18 mouse cellular contexts compared by ENCODE assay signal in genomic region chr4:63654381-63654780, GRCm38 (mm10). TPM values are rescaled to one million over a fixed set of nuclear protein-coding genes. Genes with fewer than 3 reads are reported as not detected.
A peak's percentile ranks its signal among the peaks of the same experiment; 100 is the strongest.
DNase-seq lines count a peak whose midpoint lies in the region; ATAC-seq lines count a peak whose summit lies in the region.
"Had no signal": no experiment of that assay in that cellular context is flagged by ENCODE, and none has a peak within 500 bp of the region (broad histone marks: within the 10 kb centered on the region; RNA-seq: fewer than 3 reads in every experiment).

No protein-coding gene starts in this region.

- DNase-seq in heart, postnatal 4 days, result peak; percentile 8
- DNase-seq in heart, postnatal 14 days, result no peak
- DNase-seq in midbrain, embryonic 11.5 days (ENCODE audit: low spot score, missing footprints), result peak; percentile 60
- DNase-seq in lung, postnatal 36 days, result peak; percentile 15
- no peak for DNase-seq in embryo, embryonic 11 days
- DNase-seq in cerebellum, adult 8-10 months, result no peak
- DNase-seq: cerebellum, adult 11-12 months had no signal

- 63% methylated on average over 1 of the region's 1 CpGs for WGBS in midbrain, embryonic 11.5 days
- WGBS in midbrain, embryonic 15.5 days, result 100% methylated on average over 1 of the region's 1 CpGs
- WGBS in intestine, embryonic 15.5 days, result 76% methylated on average over 1 of the region's 1 CpGs

- H3K4me3 ChIP-seq in midbrain, embryonic 11.5 days (ENCODE audit: low read depth, low read length), result no peak overlapping the region
- H3K4me3 ChIP-seq in midbrain, embryonic 15.5 days, result no peak overlapping the region
- H3K4me3 ChIP-seq in intestine, embryonic 15.5 days (replicated peaks), result no peak overlapping the region
- H3K4me3 ChIP-seq: embryonic facial prominence, embryonic 12.5 days; forebrain, embryonic 15.5 days; limb, embryonic 13.5 days; neural tube, embryonic 12.5 days; stomach, embryonic 15.5 days had no signal

- intact Hi-C loops in heart, postnatal 14 days (cut with DNase I), result no loop called here

- H3K4me1 ChIP-seq in midbrain, embryonic 11.5 days (ENCODE audit: control insufficient read depth, insufficient read depth, low read length), result no peaks in the 10 kb centered on the region
- no peaks in the 10 kb centered on the region for H3K4me1 ChIP-seq in midbrain, embryonic 15.5 days
- no peaks in the 10 kb centered on the region for H3K4me1 ChIP-seq in intestine, embryonic 15.5 days (replicated peaks)
- H3K4me1 ChIP-seq: embryonic facial prominence, embryonic 12.5 days; forebrain, embryonic 15.5 days; limb, embryonic 13.5 days; neural tube, embryonic 12.5 days; stomach, embryonic 15.5 days had no signal

- H3K9me3 ChIP-seq in midbrain, embryonic 11.5 days (ENCODE audit: control insufficient read depth, low read length), result no peaks in the 10 kb centered on the region
- H3K9me3 ChIP-seq in midbrain, embryonic 15.5 days, result no peaks in the 10 kb centered on the region
- H3K9me3 ChIP-seq in intestine, embryonic 15.5 days, result no peaks in the 10 kb centered on the region
- H3K9me3 ChIP-seq: embryonic facial prominence, embryonic 12.5 days; forebrain, embryonic 15.5 days; limb, embryonic 13.5 days; neural tube, embryonic 12.5 days; stomach, embryonic 15.5 days had no signal

- H3K4me2 ChIP-seq in midbrain, embryonic 11.5 days, result no peak overlapping the region
- no peak overlapping the region for H3K4me2 ChIP-seq in midbrain, embryonic 15.5 days
- no peak overlapping the region for H3K4me2 ChIP-seq in intestine, embryonic 15.5 days (replicated peaks)
- H3K4me2 ChIP-seq: embryonic facial prominence, embryonic 12.5 days; forebrain, embryonic 15.5 days; limb, embryonic 13.5 days; neural tube, embryonic 12.5 days; stomach, embryonic 15.5 days had no signal

- H3K9ac ChIP-seq in midbrain, embryonic 11.5 days (ENCODE audit: low read length), result no peak overlapping the region
- H3K9ac ChIP-seq in midbrain, embryonic 15.5 days, result no peak overlapping the region
- no peak overlapping the region for H3K9ac ChIP-seq in intestine, embryonic 15.5 days
- H3K9ac ChIP-seq: embryonic facial prominence, embryonic 12.5 days; forebrain, embryonic 15.5 days; limb, embryonic 13.5 days; neural tube, embryonic 12.5 days; stomach, embryonic 15.5 days had no signal

- ATAC-seq in midbrain, embryonic 11.5 days (ENCODE audit: low FRiP score), result no peak
- no peak for ATAC-seq in midbrain, embryonic 15.5 days (replicated peaks)
- ATAC-seq in intestine, embryonic 15.5 days, result peak; percentile 36; the same call in 1 of the 2 replicates
- ATAC-seq: forebrain, embryonic 15.5 days; Patski had no signal

- no peaks in the 10 kb centered on the region for H3K27me3 ChIP-seq in midbrain, embryonic 11.5 days (ENCODE audit: control insufficient read depth, insufficient read depth, low read length)
- H3K27me3 ChIP-seq in midbrain, embryonic 15.5 days (replicated peaks), result no peaks in the 10 kb centered on the region
- H3K27me3 ChIP-seq in intestine, embryonic 15.5 days (replicated peaks), result no peaks in the 10 kb centered on the region
- H3K27me3 ChIP-seq: forebrain, embryonic 15.5 days; limb, embryonic 13.5 days; neural tube, embryonic 12.5 days; Patski; stomach, embryonic 15.5 days had no signal

- no peaks in the 10 kb centered on the region for H3K36me3 ChIP-seq in midbrain, embryonic 11.5 days (ENCODE audit: control insufficient read depth, insufficient read depth, low read length)
- H3K36me3 ChIP-seq in midbrain, embryonic 15.5 days (replicated peaks), result no peaks in the 10 kb centered on the region
- no peaks in the 10 kb centered on the region for H3K36me3 ChIP-seq in intestine, embryonic 15.5 days
- H3K36me3 ChIP-seq: embryonic facial prominence, embryonic 12.5 days; forebrain, embryonic 15.5 days; limb, embryonic 13.5 days; neural tube, embryonic 12.5 days; stomach, embryonic 15.5 days had no signal

- H3K27ac ChIP-seq in midbrain, embryonic 11.5 days (ENCODE audit: low read depth, low read length), result no peak overlapping the region
- no peak overlapping the region for H3K27ac ChIP-seq in midbrain, embryonic 15.5 days
- no peak overlapping the region for H3K27ac ChIP-seq in intestine, embryonic 15.5 days
- H3K27ac ChIP-seq: embryonic facial prominence, embryonic 12.5 days; forebrain, embryonic 15.5 days; limb, embryonic 13.5 days; neural tube, embryonic 12.5 days; stomach, embryonic 15.5 days had no signal

RNA-seq across cellular contexts. Expression of gene Gm11214, which starts 8.8 kb away (rescaled TPM):
- total RNA-seq in heart, postnatal 4 days (2021), result not detected
- total RNA-seq in heart, postnatal 14 days (2021), result not detected
- not detected in 2 replicates for polyA plus RNA-seq in midbrain, embryonic 11.5 days (2014; fragmentation: Nextera tagmentation; extraction: Ambion mirVana)
- polyA plus RNA-seq in midbrain, embryonic 15.5 days (2015; fragmentation: Nextera tagmentation; extraction: Ambion mirVana), result not detected in 2 replicates
- polyA plus RNA-seq in intestine, embryonic 15.5 days (2015; fragmentation: Nextera tagmentation; extraction: Ambion mirVana), result not detected in 2 replicates
- total RNA-seq: adrenal gland, postnatal 36 days; heart, adult 8-10 months had no signal
- polyA plus RNA-seq: embryonic facial prominence, embryonic 12.5 days; forebrain, embryonic 15.5 days; hindbrain, embryonic 11.5 days; limb, embryonic 13.5 days; neural tube, embryonic 12.5 days; Patski; stomach, embryonic 15.5 days had no signal

RNA-seq across cellular contexts. Expression of gene Tex48, which starts 32.2 kb away (rescaled TPM):
- total RNA-seq in heart, postnatal 4 days (2021), result not detected
- not detected for total RNA-seq in heart, postnatal 14 days (2021)
- polyA plus RNA-seq in midbrain, embryonic 11.5 days (2014; fragmentation: Nextera tagmentation; extraction: Ambion mirVana), result not detected in 2 replicates
- polyA plus RNA-seq in midbrain, embryonic 15.5 days (2015; fragmentation: Nextera tagmentation; extraction: Ambion mirVana), result not detected in 2 replicates
- polyA plus RNA-seq in intestine, embryonic 15.5 days (2015; fragmentation: Nextera tagmentation; extraction: Ambion mirVana), result not detected in 2 replicates
- total RNA-seq: adrenal gland, postnatal 36 days; heart, adult 8-10 months had no signal
- polyA plus RNA-seq: embryonic facial prominence, embryonic 12.5 days; forebrain, embryonic 15.5 days; hindbrain, embryonic 11.5 days; limb, embryonic 13.5 days; neural tube, embryonic 12.5 days; Patski; stomach, embryonic 15.5 days had no signal

RNA-seq across cellular contexts. Expression of gene Gm11213, which starts 49.3 kb away (rescaled TPM):
- total RNA-seq in heart, postnatal 4 days (2021), result not detected
- not detected for total RNA-seq in heart, postnatal 14 days (2021)
- polyA plus RNA-seq in midbrain, embryonic 11.5 days (2014; fragmentation: Nextera tagmentation; extraction: Ambion mirVana), result not detected in 2 replicates
- not detected in 2 replicates for polyA plus RNA-seq in midbrain, embryonic 15.5 days (2015; fragmentation: Nextera tagmentation; extraction: Ambion mirVana)
- not detected in 2 replicates for polyA plus RNA-seq in intestine, embryonic 15.5 days (2015; fragmentation: Nextera tagmentation; extraction: Ambion mirVana)
- total RNA-seq: adrenal gland, postnatal 36 days; heart, adult 8-10 months had no signal
- polyA plus RNA-seq: embryonic facial prominence, embryonic 12.5 days; forebrain, embryonic 15.5 days; hindbrain, embryonic 11.5 days; limb, embryonic 13.5 days; neural tube, embryonic 12.5 days; Patski; stomach, embryonic 15.5 days had no signal

Comparison
In these comparisons a context has a peak if more than half of its experiments do, and no peak if none do; other contexts are left out.
1. DNase-seq: peak in heart, postnatal 4 days (single experiment), midbrain, embryonic 11.5 days (single experiment) and lung, postnatal 36 days (single experiment); none in heart, postnatal 14 days (0 of 2), embryo, embryonic 11 days (single experiment) and cerebellum, adult 8-10 months (single experiment).